Comparison of ENCODE assay signal across 15 mouse cellular contexts in genomic region chr3:68506769-68507318, GRCm38 (mm10).
A peak's percentile ranks its signal among the peaks of the same experiment; 100 is the strongest.
DNase-seq lines count a peak whose midpoint lies in the region; ATAC-seq and TF ChIP-seq lines count a peak whose summit lies in the region.
"Had no signal": no experiment of that assay in that cellular context is flagged by ENCODE, and none has a peak within 500 bp of the region (broad histone marks: within the 10 kb centered on the region; RNA-seq: fewer than 3 reads in every experiment).

No protein-coding gene starts in this region.

- intact Hi-C loops in left cerebral cortex, postnatal 4 days (cut with DNase I): no loop called here

- peak overlapping the region; percentile 54 for H3K27ac ChIP-seq in kidney, postnatal 0 days
- H3K27ac ChIP-seq in thymus, adult 2 months (ENCODE audit: control insufficient read depth, insufficient read depth, low read length): no peak overlapping the region
- H3K27ac ChIP-seq: embryonic facial prominence, embryonic 15.5 days; intestine, embryonic 15.5 days; left cerebral cortex, adult 2 months; neural tube, embryonic 15.5 days had no signal

- no peak overlapping the region for H3K9ac ChIP-seq in kidney, postnatal 0 days (ENCODE audit: low read depth, low read length)
- H3K9ac ChIP-seq: embryonic facial prominence, embryonic 15.5 days; intestine, embryonic 15.5 days; neural tube, embryonic 15.5 days had no signal

- no peak for TF ChIP-seq CTCF in kidney, postnatal 0 days (IDR thresholded peaks at IDR 0.05; ENCODE audit: low read depth)
- TF ChIP-seq CTCF in thymus, adult 2 months (IDR thresholded peaks at IDR 0.05; ENCODE audit: borderline replicate concordance, control insufficient read depth, extremely low read depth, insufficient read depth, low read length, poor library complexity): no peak

- H3K4me2 ChIP-seq in kidney, postnatal 0 days (ENCODE audit: low read length): no peak overlapping the region
- H3K4me2 ChIP-seq: embryonic facial prominence, embryonic 15.5 days; intestine, embryonic 15.5 days; neural tube, embryonic 15.5 days had no signal

- no peak overlapping the region for H3K4me3 ChIP-seq in kidney, postnatal 0 days (replicated peaks; ENCODE audit: low read depth, low read length)
- no peak overlapping the region for H3K4me3 ChIP-seq in thymus, adult 2 months (ENCODE audit: control insufficient read depth, insufficient read depth, low read length)
- H3K4me3 ChIP-seq: embryonic facial prominence, embryonic 15.5 days; intestine, embryonic 15.5 days; left cerebral cortex, adult 2 months; neural tube, embryonic 15.5 days had no signal

- H3K4me1 ChIP-seq in kidney, postnatal 0 days (replicated peaks; ENCODE audit: insufficient read depth, low read length): 0 out of 2 replicates have a peak, but pooled peaks cover 5% of the 10 kb centered on the region
- no peaks in the 10 kb centered on the region for H3K4me1 ChIP-seq in thymus, adult 2 months (replicated peaks; ENCODE audit: control insufficient read depth, insufficient read depth, low read length)

- TF ChIP-seq POLR2A in thymus, adult 2 months (IDR thresholded peaks at IDR 0.05; ENCODE audit: control insufficient read depth, extremely low read depth, insufficient read depth, low read length, poor library complexity): no peak

- no peaks in the 10 kb centered on the region for H3K9me3 ChIP-seq in kidney, postnatal 0 days (replicated peaks; ENCODE audit: low read length)
- H3K9me3 ChIP-seq: embryonic facial prominence, embryonic 15.5 days; intestine, embryonic 15.5 days; neural tube, embryonic 15.5 days had no signal

- ATAC-seq in kidney, postnatal 0 days (replicated peaks; ENCODE audit: low FRiP score, low read depth): no peak
- ATAC-seq: forebrain, embryonic 16.5 days; intestine, embryonic 15.5 days; midbrain, embryonic 16.5 days had no signal

- DNase-seq in heart, adult 18-20 months: peak; percentile 49 to 61
- no peak for DNase-seq in heart, adult 8-10 months (ENCODE audit: low spot score)
- peak; percentile 48 for DNase-seq in 3T3-L1 (ENCODE audit: low read depth, low spot score)
- peak; percentile 25 for DNase-seq in gastrocnemius, postnatal 10 days
- DNase-seq in kidney, postnatal 0 days (ENCODE audit: low spot score): peak; percentile 70
- DNase-seq in thymus, adult 2 months: no peak
- DNase-seq in urinary bladder, adult 18-20 months (ENCODE audit: low spot score in 2 of 2): no peak
- no peak for DNase-seq in left cerebral cortex, postnatal 4 days
- DNase-seq: cerebellum, adult 9-10 months had no signal

- no peaks in the 10 kb centered on the region for H3K27me3 ChIP-seq in kidney, postnatal 0 days (ENCODE audit: insufficient read depth, low read length)
- no peaks in the 10 kb centered on the region for H3K27me3 ChIP-seq in thymus, adult 2 months (ENCODE audit: control insufficient read depth, insufficient read depth, low read length)
- H3K27me3 ChIP-seq: embryonic facial prominence, embryonic 15.5 days; intestine, embryonic 15.5 days; neural tube, embryonic 15.5 days had no signal

- no peaks in the 10 kb centered on the region for H3K36me3 ChIP-seq in kidney, postnatal 0 days (ENCODE audit: insufficient read depth, low read length)
- no peaks in the 10 kb centered on the region for H3K36me3 ChIP-seq in thymus, adult 2 months (ENCODE audit: control insufficient read depth, insufficient read depth, low read length)
- H3K36me3 ChIP-seq: embryonic facial prominence, embryonic 15.5 days; intestine, embryonic 15.5 days; neural tube, embryonic 15.5 days had no signal

- 52% methylated on average over 7 of the region's 7 CpGs for WGBS in kidney, postnatal 0 days
- WGBS in thymus, adult 2 months: 85% methylated on average over 7 of the region's 7 CpGs

Comparison
In these comparisons a context has a peak if more than half of its experiments do, and no peak if none do; other contexts are left out.
1. DNase-seq: peak in heart, adult 18-20 months (2 of 2), 3T3-L1 (single experiment), gastrocnemius, postnatal 10 days (single experiment) and kidney, postnatal 0 days (single experiment); none in heart, adult 8-10 months (single experiment), thymus, adult 2 months (single experiment), urinary bladder, adult 18-20 months (0 of 2) and left cerebral cortex, postnatal 4 days (single experiment).